Mouse (Mus musculus) thymus, adult 2 months (tissue): ENCODE data around the gene Foxp2.

Source experiments
- CTCF ChIP-seq: fragments of 200-500 bp; IDR thresholded peaks from 2 replicates; pipeline ENCODE4 v1.5.1; 2012; ENCODE audit warnings: mild to moderate bottlenecking, control low read depth, low read length, moderate library complexity, borderline replicate concordance; ENCODE audit not compliant: control insufficient read depth, poor library complexity, insufficient read depth; ENCODE audit errors: extremely low read depth
- POLR2A ChIP-seq: fragments of 200-500 bp; IDR thresholded peaks from 2 replicates; pipeline ENCODE4 v1.6.1; 2012; ENCODE audit warnings: mild to moderate bottlenecking, low read length, control low read depth, moderate library complexity; ENCODE audit not compliant: control insufficient read depth, poor library complexity, insufficient read depth; ENCODE audit errors: extremely low read depth

DNA sequence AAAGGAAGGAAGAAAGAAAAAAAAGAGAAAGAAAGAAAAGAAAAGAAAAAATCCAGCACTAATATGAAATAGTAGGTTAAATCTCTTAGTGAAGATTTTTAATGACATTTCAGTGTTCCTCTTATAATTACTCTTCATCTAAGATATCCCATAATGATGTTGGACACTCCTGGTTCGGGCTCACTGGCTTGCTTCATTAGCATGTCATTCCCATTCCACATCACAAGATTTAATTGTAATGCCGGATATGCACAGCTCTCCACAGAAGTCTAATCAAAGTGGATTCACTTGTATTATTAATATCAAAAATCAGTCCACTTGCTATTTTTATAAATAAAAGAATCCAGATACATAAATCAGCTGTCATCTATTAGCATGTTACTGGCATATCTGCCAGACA, 585.8 kb downstream of the Foxp2 start:
- no peak for TF ChIP-seq POLR2A
- no peak for TF ChIP-seq CTCF
